Mouse (Mus musculus): Measurements from ENCODE around the gene Clpb. TPM values are rescaled to one million over a fixed set of nuclear protein-coding genes. Genes with fewer than 3 reads are reported as not detected.

Gene Clpb
- polyA plus RNA-seq, 1 experiment from 2014 or later = 48.2 TPM

GRCm38 (mm10) chr7:101654936-101655335, 8.5 kb upstream of the Clpb start:
- no peak overlapping the region for H3K4me2 ChIP-seq (ENCODE audit: low read depth, low read length)
- H3K9ac ChIP-seq (ENCODE audit: low read length) = no peak overlapping the region
- no peaks in the 10 kb centered on the region for H3K36me3 ChIP-seq (ENCODE audit: control insufficient read depth, insufficient read depth)
- no peaks in the 10 kb centered on the region for H3K9me3 ChIP-seq (replicated peaks; ENCODE audit: control insufficient read depth, low read length)
- no peak overlapping the region for H3K4me3 ChIP-seq (ENCODE audit: low read length)
- no peak overlapping the region for H3K27ac ChIP-seq (ENCODE audit: low read length)
- H3K27me3 ChIP-seq (ENCODE audit: control insufficient read depth, insufficient read depth, low read length) = no peaks in the 10 kb centered on the region
- ATAC-seq (replicated peaks; ENCODE audit: extremely low read depth, insufficient read depth, low FRiP score) = no peak
- peaks cover 3% of the 10 kb centered on the region; the same call in 1 of the 2 replicates for H3K4me1 ChIP-seq (ENCODE audit: control insufficient read depth, insufficient read depth, low read length)
- 70% methylated on average over 4 of the region's 4 CpGs for WGBS

DNA sequence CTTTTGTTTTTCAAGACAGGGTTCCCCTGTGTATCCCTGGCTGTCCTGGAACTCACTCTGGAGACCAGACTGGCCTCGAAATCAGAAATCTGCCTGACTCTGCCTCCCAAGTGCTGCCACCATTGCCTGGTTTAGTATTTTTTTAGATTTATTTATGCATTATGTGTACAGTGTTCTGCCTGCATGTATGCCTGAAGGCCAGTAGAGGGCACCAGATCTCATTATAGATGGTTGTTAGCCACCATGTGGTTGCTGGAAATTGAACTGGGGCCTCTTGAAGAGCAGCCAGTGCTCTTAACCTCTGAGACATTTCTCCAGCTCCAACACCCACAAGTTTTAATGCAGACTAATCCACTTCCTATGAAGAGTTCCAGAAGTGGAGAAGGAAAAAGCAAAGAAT, 1.4 kb upstream of the Clpb start:
- H3K36me3 ChIP-seq (ENCODE audit: control insufficient read depth, insufficient read depth) = no peaks in the 10 kb centered on the region
- WGBS = 85% methylated on average over 1 of the region's 1 CpGs
- ATAC-seq (replicated peaks; ENCODE audit: extremely low read depth, insufficient read depth, low FRiP score) = no peak
- H3K27ac ChIP-seq (ENCODE audit: low read length) = no peak overlapping the region
- H3K27me3 ChIP-seq (ENCODE audit: control insufficient read depth, insufficient read depth, low read length) = no peaks in the 10 kb centered on the region
- no peaks in the 10 kb centered on the region; the same call in 1 of the 2 replicates for H3K9me3 ChIP-seq (replicated peaks; ENCODE audit: control insufficient read depth, low read length)
- peaks cover 13% of the 10 kb centered on the region for H3K4me1 ChIP-seq (ENCODE audit: control insufficient read depth, insufficient read depth, low read length)
- no peak overlapping the region for H3K4me3 ChIP-seq (ENCODE audit: low read length)
- no peak overlapping the region for H3K4me2 ChIP-seq (ENCODE audit: low read depth, low read length)
- H3K9ac ChIP-seq (ENCODE audit: low read length) = no peak overlapping the region

DNA sequence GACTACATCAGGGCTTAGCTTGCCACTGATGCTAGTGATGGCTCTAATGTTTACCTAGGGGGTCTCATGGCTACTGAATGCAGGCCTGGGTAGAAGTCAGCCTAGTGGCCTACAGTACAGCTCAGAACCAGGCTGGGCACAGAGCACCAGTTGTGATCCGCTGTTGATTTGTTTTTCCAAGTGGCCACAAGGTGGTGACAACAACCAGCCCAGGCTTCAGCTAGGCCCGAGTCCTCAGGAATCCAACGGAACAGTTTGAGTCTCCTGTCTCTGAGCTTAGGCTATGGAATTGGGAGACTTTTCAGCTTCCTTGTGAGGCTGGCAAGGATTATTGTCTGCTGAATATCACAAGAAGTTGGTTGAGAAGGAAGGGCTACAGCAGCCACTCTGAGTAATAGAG, 3.1 kb downstream of the Clpb start:
- Histone ChIP-seq H3K9me3 (replicated peaks; ENCODE audit: control insufficient read depth, low read length) (no peaks in the 10 kb centered on the region; the same call in 1 of the 2 replicates), H3K4me1 (ENCODE audit: control insufficient read depth, insufficient read depth, low read length) (peaks cover 13% of the 10 kb centered on the region), H3K4me2 (ENCODE audit: low read depth, low read length) (no peak overlapping the region), H3K9ac (ENCODE audit: low read length) (peak overlapping the region; percentile 53; the same call in 1 of the 2 replicates), H3K4me3 (ENCODE audit: low read length) (no peak overlapping the region), H3K36me3 (ENCODE audit: control insufficient read depth, insufficient read depth) (no peaks in the 10 kb centered on the region), H3K27me3 (ENCODE audit: control insufficient read depth, insufficient read depth, low read length) (no peaks in the 10 kb centered on the region), H3K27ac (ENCODE audit: low read length) (no peak overlapping the region)
- 13% methylated on average over 3 of the region's 3 CpGs for WGBS
- ATAC-seq (replicated peaks; ENCODE audit: extremely low read depth, insufficient read depth, low FRiP score) = peak; percentile 28; the same call in 1 of the 2 replicates

DNA sequence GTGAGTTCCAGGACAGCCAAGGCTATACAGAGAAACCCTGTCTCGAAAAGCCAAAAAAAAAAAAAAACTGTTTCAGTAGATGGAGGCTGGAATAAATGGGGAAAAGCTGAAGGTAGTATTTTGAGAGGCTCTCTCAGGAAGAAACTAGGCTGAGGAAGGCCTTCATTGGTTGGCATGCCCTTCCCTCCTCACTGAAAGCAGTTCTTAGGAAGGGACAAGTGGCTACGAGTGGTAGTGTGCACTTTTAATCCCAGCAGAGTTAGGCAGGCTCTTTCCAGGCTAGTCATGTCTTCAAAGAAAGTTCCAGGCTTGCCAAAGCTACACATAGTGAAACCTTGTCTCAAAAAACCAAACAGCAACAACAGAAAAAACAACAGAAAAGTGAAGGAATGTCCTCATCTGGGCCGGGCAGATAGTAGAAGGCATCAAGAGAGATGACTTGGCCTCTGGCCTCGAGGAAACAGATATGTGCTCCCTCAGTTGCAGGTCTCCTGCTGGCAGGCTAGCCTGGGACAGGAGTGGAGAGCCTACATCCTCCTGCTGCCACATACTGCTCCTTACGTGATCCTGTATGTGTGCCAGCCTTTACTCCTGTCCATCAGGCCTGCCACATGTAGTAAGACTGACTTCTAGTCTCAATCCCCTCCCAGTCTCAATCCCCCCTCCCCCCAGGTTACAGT, 8.3 kb downstream of the Clpb start:
- 71% methylated on average over 5 of the region's 5 CpGs for WGBS
- H3K36me3 ChIP-seq (ENCODE audit: control insufficient read depth, insufficient read depth) = no peaks in the 10 kb centered on the region
- no peak overlapping the region for H3K4me2 ChIP-seq (ENCODE audit: low read depth, low read length)

DNA sequence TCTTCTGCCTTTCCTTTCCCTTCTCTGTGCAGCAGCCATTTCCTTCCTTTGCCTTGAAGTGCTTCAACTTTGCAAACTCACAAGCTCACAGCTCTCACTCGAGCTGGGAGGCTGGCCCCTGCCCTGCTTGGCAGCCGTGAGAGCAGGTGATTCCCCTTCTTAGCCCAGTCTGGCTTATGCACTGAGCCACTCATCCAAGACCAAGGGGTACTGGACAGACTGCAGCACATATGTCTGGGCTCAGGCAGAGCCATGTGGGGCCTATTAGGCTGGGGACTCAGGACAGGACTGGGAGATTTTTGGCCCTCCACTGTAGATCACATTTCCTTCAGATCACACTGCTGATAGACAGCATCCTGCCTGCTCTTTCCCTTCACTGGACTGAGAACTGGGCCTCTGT, 10.1 kb downstream of the Clpb start:
- H3K27ac ChIP-seq (ENCODE audit: low read length) = peak overlapping the region; percentile 58; the same call in 1 of the 2 replicates
- no peaks in the 10 kb centered on the region for H3K36me3 ChIP-seq (ENCODE audit: control insufficient read depth, insufficient read depth)
- H3K4me1 ChIP-seq (ENCODE audit: control insufficient read depth, insufficient read depth, low read length) = peaks cover 35% of the 10 kb centered on the region
- peak overlapping the region; percentile 49 for H3K9ac ChIP-seq (ENCODE audit: low read length)
- no peaks in the 10 kb centered on the region for H3K9me3 ChIP-seq (replicated peaks; ENCODE audit: control insufficient read depth, low read length)
- H3K4me2 ChIP-seq (ENCODE audit: low read depth, low read length) = no peak overlapping the region
- no peak overlapping the region for H3K4me3 ChIP-seq (ENCODE audit: low read length)
- 9% methylated on average over 2 of the region's 2 CpGs for WGBS
- peak; percentile 47; the same call in 1 of the 2 replicates for ATAC-seq (replicated peaks; ENCODE audit: extremely low read depth, insufficient read depth, low FRiP score)
- no peaks in the 10 kb centered on the region for H3K27me3 ChIP-seq (ENCODE audit: control insufficient read depth, insufficient read depth, low read length)

More for the DNA sequence above, 8.3 kb downstream of the Clpb start:
- no peak overlapping the region for H3K27ac ChIP-seq (ENCODE audit: low read length)
- H3K4me1 ChIP-seq (ENCODE audit: control insufficient read depth, insufficient read depth, low read length) = peaks cover 29% of the 10 kb centered on the region
- no peaks in the 10 kb centered on the region for H3K9me3 ChIP-seq (replicated peaks; ENCODE audit: control insufficient read depth, low read length)
- H3K4me3 ChIP-seq (ENCODE audit: low read length) = no peak overlapping the region
- H3K9ac ChIP-seq (ENCODE audit: low read length) = no peak overlapping the region
- no peak for ATAC-seq (replicated peaks; ENCODE audit: extremely low read depth, insufficient read depth, low FRiP score)
- no peaks in the 10 kb centered on the region for H3K27me3 ChIP-seq (ENCODE audit: control insufficient read depth, insufficient read depth, low read length)

DNA sequence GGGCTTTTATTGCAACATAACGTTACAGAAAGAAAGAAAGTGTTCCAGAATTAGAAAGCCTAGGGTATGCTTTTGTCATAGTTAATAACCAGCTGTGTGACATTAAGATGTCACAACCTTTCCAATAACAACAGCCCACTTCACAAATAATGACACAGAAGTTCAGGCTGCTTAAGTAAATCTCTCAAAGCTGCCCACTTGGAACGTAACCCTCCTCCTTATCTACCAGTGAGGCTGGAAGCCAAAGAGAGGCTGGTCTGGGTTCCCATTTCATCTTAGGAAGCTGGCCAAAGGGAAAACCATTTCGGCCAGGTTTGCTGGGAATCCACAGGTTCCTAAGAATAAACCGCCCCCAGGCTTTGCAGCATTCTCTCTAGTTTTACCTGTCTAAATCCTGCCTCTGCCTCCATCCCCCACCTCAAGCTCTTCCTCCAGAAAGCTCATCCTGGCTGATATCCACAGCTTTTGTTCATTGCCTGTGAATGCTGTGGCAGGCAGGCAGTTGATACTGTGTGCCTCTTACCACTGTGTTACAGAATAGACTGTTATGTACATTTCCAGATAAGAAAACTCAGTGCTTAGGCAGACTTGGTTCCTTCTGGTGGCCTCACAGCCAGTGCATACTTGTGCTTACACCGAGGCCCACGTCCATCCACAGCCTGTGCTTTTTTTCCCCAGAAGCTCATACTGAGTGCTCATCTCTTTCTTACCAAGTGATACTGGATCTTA, 12.8 kb downstream of the Clpb start:
- no peaks in the 10 kb centered on the region for H3K9me3 ChIP-seq (replicated peaks; ENCODE audit: control insufficient read depth, low read length)
- no peaks in the 10 kb centered on the region for H3K27me3 ChIP-seq (ENCODE audit: control insufficient read depth, insufficient read depth, low read length)
- 15% methylated on average over 6 of the region's 6 CpGs for WGBS
- peaks cover 43% of the 10 kb centered on the region for H3K4me1 ChIP-seq (ENCODE audit: control insufficient read depth, insufficient read depth, low read length)
- H3K27ac ChIP-seq (ENCODE audit: low read length) = peak overlapping the region; percentile 85
- ATAC-seq (replicated peaks; ENCODE audit: extremely low read depth, insufficient read depth, low FRiP score) = peak; percentile 53; the same call in 1 of the 2 replicates
- peak overlapping the region; percentile 7; the same call in 1 of the 2 replicates for H3K4me3 ChIP-seq (ENCODE audit: low read length)
- peak overlapping the region; percentile 39 for H3K4me2 ChIP-seq (ENCODE audit: low read depth, low read length)
- H3K9ac ChIP-seq (ENCODE audit: low read length) = peak overlapping the region; percentile 49
- H3K36me3 ChIP-seq (ENCODE audit: control insufficient read depth, insufficient read depth) = no peaks in the 10 kb centered on the region

DNA sequence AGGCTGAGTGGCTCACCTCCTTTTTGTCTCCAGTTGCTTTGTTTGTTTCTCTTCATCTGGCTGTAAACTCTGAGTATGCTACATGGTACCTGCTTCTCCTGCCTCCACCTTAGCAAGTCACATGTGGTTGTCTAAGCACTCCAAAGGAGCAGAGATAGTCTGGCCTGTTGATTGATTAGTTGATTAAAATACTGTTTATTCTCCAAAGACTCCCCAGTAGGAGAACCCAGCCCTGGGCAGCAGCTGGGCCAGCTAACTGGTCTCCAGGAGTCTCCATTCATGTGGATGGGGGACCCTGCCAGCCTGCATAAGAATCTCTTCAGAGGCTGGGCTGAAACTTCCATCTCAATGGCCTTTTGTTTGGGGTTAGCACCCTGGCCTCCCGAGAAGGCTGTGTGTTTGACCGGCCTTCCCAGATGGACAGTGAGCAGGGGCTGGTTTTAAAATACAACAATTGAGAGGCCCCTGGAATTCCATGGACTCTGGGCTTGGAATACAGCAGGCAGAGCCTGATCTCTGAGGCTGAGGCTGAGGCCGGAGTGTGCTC, 13.4 kb downstream of the Clpb start:
- H3K9ac ChIP-seq (ENCODE audit: low read length) = peak overlapping the region; percentile 49
- no peak for ATAC-seq (replicated peaks; ENCODE audit: extremely low read depth, insufficient read depth, low FRiP score)
- peaks cover 49% of the 10 kb centered on the region for H3K4me1 ChIP-seq (ENCODE audit: control insufficient read depth, insufficient read depth, low read length)
- no peaks in the 10 kb centered on the region for H3K9me3 ChIP-seq (replicated peaks; ENCODE audit: control insufficient read depth, low read length)
- H3K27me3 ChIP-seq (ENCODE audit: control insufficient read depth, insufficient read depth, low read length) = no peaks in the 10 kb centered on the region
- H3K36me3 ChIP-seq (ENCODE audit: control insufficient read depth, insufficient read depth) = no peaks in the 10 kb centered on the region
- peak overlapping the region; percentile 39 for H3K4me2 ChIP-seq (ENCODE audit: low read depth, low read length)
- peak overlapping the region; percentile 85 for H3K27ac ChIP-seq (ENCODE audit: low read length)
- WGBS = 38% methylated on average over 3 of the region's 3 CpGs
- no peak overlapping the region for H3K4me3 ChIP-seq (ENCODE audit: low read length)

DNA sequence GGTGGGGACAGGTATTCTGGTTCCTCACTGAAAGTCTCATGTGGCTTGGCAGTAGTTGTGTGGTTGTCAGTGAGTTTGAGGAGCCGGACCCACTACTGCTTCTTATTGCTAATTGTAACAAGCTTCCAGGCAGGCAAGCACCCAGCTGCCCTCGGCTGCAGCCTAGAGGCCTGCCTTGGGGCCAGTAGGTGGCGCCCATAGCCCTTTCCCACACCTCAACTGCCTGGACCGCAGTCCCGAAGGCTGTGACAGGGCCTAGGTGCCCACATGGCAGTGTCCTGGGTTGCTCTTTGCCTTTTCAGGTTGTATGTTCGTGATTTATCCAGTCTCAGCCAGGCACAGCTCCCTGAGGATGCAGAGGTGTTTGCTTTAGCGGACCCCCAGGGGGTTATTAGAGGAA, 16.2 kb downstream of the Clpb start:
- Histone ChIP-seq H3K9ac (ENCODE audit: low read length) (no peak overlapping the region), H3K4me2 (ENCODE audit: low read depth, low read length) (no peak overlapping the region), H3K36me3 (ENCODE audit: control insufficient read depth, insufficient read depth) (no peaks in the 10 kb centered on the region), H3K4me1 (ENCODE audit: control insufficient read depth, insufficient read depth, low read length) (peaks cover 41% of the 10 kb centered on the region), H3K9me3 (replicated peaks; ENCODE audit: control insufficient read depth, low read length) (no peaks in the 10 kb centered on the region), H3K4me3 (ENCODE audit: low read length) (no peak overlapping the region), H3K27ac (ENCODE audit: low read length) (no peak overlapping the region), H3K27me3 (ENCODE audit: control insufficient read depth, insufficient read depth, low read length) (no peaks in the 10 kb centered on the region)
- 19% methylated on average over 7 of the region's 7 CpGs for WGBS
- peak; percentile 87 for ATAC-seq (replicated peaks; ENCODE audit: extremely low read depth, insufficient read depth, low FRiP score)

DNA sequence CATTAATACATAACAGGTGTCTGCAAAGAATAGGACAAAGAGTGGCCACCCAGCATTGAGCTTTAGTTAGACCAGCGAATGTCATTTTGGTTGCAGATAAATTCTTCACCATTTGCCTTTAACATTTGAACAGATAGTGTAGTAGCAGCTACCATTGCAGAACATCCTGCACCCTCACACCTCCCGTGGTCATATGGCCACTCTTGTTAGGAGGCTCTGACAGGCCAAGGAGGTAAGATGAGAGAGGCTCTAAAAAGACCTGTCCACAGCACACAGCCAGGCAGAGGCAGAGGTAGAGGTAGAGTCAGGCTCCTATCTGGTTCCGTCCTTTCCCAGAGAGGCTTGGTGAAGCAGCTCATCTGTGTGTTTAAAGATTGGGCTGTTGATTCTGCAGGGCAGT, 17.5 kb downstream of the Clpb start:
- Histone ChIP-seq H3K36me3 (ENCODE audit: control insufficient read depth, insufficient read depth) (no peaks in the 10 kb centered on the region), H3K27ac (ENCODE audit: low read length) (peak overlapping the region; percentile 24; the same call in 1 of the 2 replicates), H3K9ac (ENCODE audit: low read length) (no peak overlapping the region), H3K27me3 (ENCODE audit: control insufficient read depth, insufficient read depth, low read length) (no peaks in the 10 kb centered on the region), H3K4me3 (ENCODE audit: low read length) (no peak overlapping the region), H3K4me1 (ENCODE audit: control insufficient read depth, insufficient read depth, low read length) (peaks cover 31% of the 10 kb centered on the region), H3K4me2 (ENCODE audit: low read depth, low read length) (no peak overlapping the region), H3K9me3 (replicated peaks; ENCODE audit: control insufficient read depth, low read length) (no peaks in the 10 kb centered on the region)
- no peak for ATAC-seq (replicated peaks; ENCODE audit: extremely low read depth, insufficient read depth, low FRiP score)
- 60% methylated on average over 3 of the region's 3 CpGs for WGBS
